Mouse (Mus musculus): ENCODE results near the gene Olfr1283.
A peak's percentile ranks its signal among the peaks of the same experiment; 100 is the strongest.
"Not testable (repeated sequence)": the region's sequence is repeated elsewhere in the genome, so short reads cannot be mapped to it uniquely, and the experiment has no call there.

The Olfr1283 gene

GRCm38 (mm10) chr2:111366490-111366889 is at the start of gene Olfr1283:
Gene Olfr1283 (plus strand): TSS chr2:111366790.
- DNase-seq (ENCODE audit: low read depth, low spot score), result no peak

GRCm38 (mm10) chr2:111326220-111326619 is 40.4 kb upstream of the Olfr1283 start, which contains the start of gene Olfr1281:
Gene Olfr1281 (plus strand): TSS chr2:111326520.
- peak; percentile 2 for DNase-seq (ENCODE audit: low read depth, low spot score)

- not testable (repeated sequence) for DNase-seq (ENCODE audit: low read depth, low spot score)
Observed at GRCm38 (mm10) chr2:111333721-111334120, 32.9 kb upstream of the Olfr1283 start.

- DNase-seq (ENCODE audit: low read depth, low spot score), result no peak
Observed at GRCm38 (mm10) chr2:111335976-111336375, 30.6 kb upstream of the Olfr1283 start, which contains the start of gene Olfr1282. Gene Olfr1282 (minus strand): TSS chr2:111336076.

GRCm38 (mm10) chr2:111375222-111375621 is 8.6 kb downstream of the Olfr1283 start, which contains the start of gene Olfr1284:
Gene Olfr1284 (plus strand): TSS chr2:111375522.
- no peak for DNase-seq (ENCODE audit: low read depth, low spot score)

All from R1 (cell line).